Mouse (Mus musculus): ENCODE measurements around the gene Cbx3. TPM values are rescaled to one million over a fixed set of nuclear protein-coding genes. Genes with fewer than 3 reads are reported as not detected.

Gene Cbx3
- polyA plus RNA-seq, 1 experiment from 2014 or later: 380 TPM

- no peaks in the 10 kb centered on the region for H3K27me3 ChIP-seq
- no peaks in the 10 kb centered on the region for H3K36me3 ChIP-seq
- no peak overlapping the region for H3K9ac ChIP-seq
- no peaks in the 10 kb centered on the region for H3K9me3 ChIP-seq (replicated peaks)
- H3K4me1 ChIP-seq: no peaks in the 10 kb centered on the region
- no peak overlapping the region for H3K27ac ChIP-seq (replicated peaks)
- no peak overlapping the region for H3K4me3 ChIP-seq (replicated peaks)
- WGBS: 48% methylated on average over 1 of the region's 1 CpGs
- H3K4me2 ChIP-seq (replicated peaks): no peak overlapping the region
- no peak for ATAC-seq (ENCODE audit: insufficient number of reproducible peaks, low FRiP score, low TSS enrichment, low read depth)
These were observed 35.5 kb downstream of the Cbx3 start for GRCm38 (mm10) chr6:51505671-51506070.

DNA sequence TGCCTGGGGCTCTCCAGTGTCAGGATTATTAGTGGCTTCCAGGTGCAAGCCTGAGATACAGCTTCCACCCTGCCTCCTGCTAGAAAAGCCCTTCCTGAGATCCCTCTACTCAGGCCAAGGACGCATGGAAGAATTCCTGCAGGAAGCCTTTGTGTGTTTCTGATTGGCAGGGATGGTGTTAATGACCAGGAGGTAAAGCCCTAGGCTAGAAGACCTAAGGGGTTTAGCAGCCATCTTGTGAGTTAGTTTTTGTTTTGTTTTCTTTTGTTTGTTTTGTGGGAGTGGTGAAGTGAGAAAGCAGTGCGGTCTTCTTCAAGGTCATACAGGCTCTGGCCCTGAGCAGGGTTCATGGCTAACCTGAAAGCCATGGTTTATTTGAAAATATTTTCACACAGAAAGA is 37.4 kb downstream of the Cbx3 start:
- ATAC-seq (ENCODE audit: insufficient number of reproducible peaks, low FRiP score, low TSS enrichment, low read depth): no peak
- no peak overlapping the region for H3K4me2 ChIP-seq (replicated peaks)
- WGBS: 81% methylated on average over 2 of the region's 2 CpGs
- H3K27ac ChIP-seq (replicated peaks): no peak overlapping the region
- no peaks in the 10 kb centered on the region for H3K36me3 ChIP-seq
- no peaks in the 10 kb centered on the region for H3K9me3 ChIP-seq (replicated peaks)
- no peak overlapping the region for H3K9ac ChIP-seq
- no peaks in the 10 kb centered on the region for H3K27me3 ChIP-seq
- no peaks in the 10 kb centered on the region for H3K4me1 ChIP-seq
- H3K4me3 ChIP-seq (replicated peaks): no peak overlapping the region

GRCm38 (mm10) chr6:51508750-51509648 is 38.8 kb downstream of the Cbx3 start:
- no peaks in the 10 kb centered on the region for H3K36me3 ChIP-seq
- no peaks in the 10 kb centered on the region for H3K27me3 ChIP-seq
- no peak overlapping the region for H3K27ac ChIP-seq (replicated peaks)
- peak overlapping the region; percentile 33 for H3K4me3 ChIP-seq (replicated peaks)
- 0 out of 2 replicates have a peak, but pooled peaks have one; percentile 57 for ATAC-seq (ENCODE audit: insufficient number of reproducible peaks, low FRiP score, low TSS enrichment, low read depth)
- peak overlapping the region; percentile 40 for H3K4me2 ChIP-seq (replicated peaks)
- no peak overlapping the region for H3K9ac ChIP-seq
- H3K9me3 ChIP-seq (replicated peaks): no peaks in the 10 kb centered on the region
- H3K4me1 ChIP-seq: no peaks in the 10 kb centered on the region
- WGBS: 27% methylated on average over 18 of the region's 18 CpGs

DNA sequence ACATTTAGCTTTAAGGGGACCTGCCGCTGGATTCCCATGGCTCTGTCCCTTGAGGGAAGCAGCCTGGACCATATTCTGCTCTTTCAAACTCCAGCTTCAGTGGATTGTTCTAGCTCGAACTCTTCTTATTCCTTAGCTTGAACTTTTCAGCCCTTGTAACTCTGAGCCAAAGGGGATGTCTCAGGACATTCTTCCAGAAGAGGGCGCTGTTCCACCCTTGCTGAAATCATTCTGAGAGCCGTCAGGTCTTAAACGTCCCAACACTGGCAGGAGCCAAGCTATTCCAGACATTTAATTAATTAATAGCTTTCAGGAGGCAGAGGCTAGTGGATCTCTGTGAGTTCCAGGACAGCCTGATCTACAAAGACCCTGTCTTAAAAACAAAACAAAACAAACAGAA is 39.9 kb downstream of the Cbx3 start:
- Histone ChIP-seq H3K27me3 (no peaks in the 10 kb centered on the region), H3K27ac (replicated peaks) (no peak overlapping the region), H3K4me3 (replicated peaks) (no peak overlapping the region), H3K4me1 (no peaks in the 10 kb centered on the region), H3K4me2 (replicated peaks) (no peak overlapping the region), H3K9me3 (replicated peaks) (no peaks in the 10 kb centered on the region), H3K9ac (no peak overlapping the region), H3K36me3 (no peaks in the 10 kb centered on the region)
- 30% methylated on average over 5 of the region's 5 CpGs for WGBS
- ATAC-seq (ENCODE audit: insufficient number of reproducible peaks, low FRiP score, low TSS enrichment, low read depth): no peak

- no peaks in the 10 kb centered on the region for H3K27me3 ChIP-seq
- H3K36me3 ChIP-seq: no peaks in the 10 kb centered on the region
- no peak for ATAC-seq (ENCODE audit: insufficient number of reproducible peaks, low FRiP score, low TSS enrichment, low read depth)
- no peaks in the 10 kb centered on the region for H3K4me1 ChIP-seq
- H3K27ac ChIP-seq (replicated peaks): no peak overlapping the region
- H3K4me3 ChIP-seq (replicated peaks): no peak overlapping the region
- 59% methylated on average over 1 of the region's 1 CpGs for WGBS
- no peak overlapping the region for H3K4me2 ChIP-seq (replicated peaks)
- H3K9ac ChIP-seq: no peak overlapping the region
- no peaks in the 10 kb centered on the region for H3K9me3 ChIP-seq (replicated peaks)
These were observed 40.8 kb downstream of the Cbx3 start for GRCm38 (mm10) chr6:51510946-51511345.

DNA sequence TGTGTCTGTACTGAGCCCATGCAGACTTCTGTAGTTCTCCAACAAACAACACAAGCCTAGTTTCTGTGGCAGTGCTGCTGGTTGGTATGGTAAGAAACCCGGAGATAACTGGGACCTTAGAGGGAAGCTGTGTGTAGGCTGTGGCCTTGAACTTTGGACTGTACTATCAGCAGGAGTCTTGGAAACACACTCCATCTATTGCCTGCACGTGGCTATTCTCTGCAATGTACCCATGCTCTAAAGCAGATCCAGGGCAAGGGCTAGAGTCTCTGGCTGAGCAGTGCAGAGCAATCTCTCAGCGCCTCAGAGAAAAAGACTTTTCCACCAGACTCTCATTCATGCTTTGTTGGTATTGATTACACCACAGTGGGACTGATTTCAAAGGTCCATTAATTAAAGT is 43.6 kb downstream of the Cbx3 start:
- WGBS: 76% methylated on average over 3 of the region's 3 CpGs
- no peak for ATAC-seq (ENCODE audit: insufficient number of reproducible peaks, low FRiP score, low TSS enrichment, low read depth)
- H3K4me3 ChIP-seq (replicated peaks): no peak overlapping the region

DNA sequence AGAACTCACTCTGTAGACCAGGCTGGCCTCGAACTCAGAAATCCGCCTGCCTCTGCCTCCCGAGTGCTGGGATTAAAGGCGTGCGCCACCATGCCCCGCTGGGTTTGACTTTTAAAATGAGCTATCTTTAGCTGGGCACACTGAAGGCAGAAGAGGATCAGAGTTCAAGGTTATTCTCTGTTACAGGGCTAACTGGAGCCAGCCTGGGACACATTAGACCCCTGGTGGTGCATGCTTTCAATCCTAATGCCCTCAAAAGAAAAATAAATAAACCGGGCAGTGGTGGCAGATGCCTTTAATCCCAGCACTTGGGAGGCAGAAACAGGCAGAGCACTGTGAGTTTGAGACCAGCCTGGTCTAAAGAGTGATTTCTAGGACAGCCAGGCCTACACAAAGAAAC is 44.7 kb downstream of the Cbx3 start:
- no peak for ATAC-seq (ENCODE audit: insufficient number of reproducible peaks, low FRiP score, low TSS enrichment, low read depth)
- Histone ChIP-seq H3K27ac (replicated peaks) (no peak overlapping the region), H3K36me3 (no peaks in the 10 kb centered on the region), H3K27me3 (no peaks in the 10 kb centered on the region), H3K9me3 (replicated peaks) (peaks cover 6% of the 10 kb centered on the region; the same call in 1 of the 2 replicates), H3K4me1 (no peaks in the 10 kb centered on the region), H3K4me3 (replicated peaks) (no peak overlapping the region), H3K4me2 (replicated peaks) (no peak overlapping the region), H3K9ac (no peak overlapping the region)
- WGBS: 89% methylated on average over 7 of the region's 7 CpGs

More for the DNA sequence above, 43.6 kb downstream of the Cbx3 start:
- Histone ChIP-seq H3K27ac (replicated peaks) (no peak overlapping the region), H3K36me3 (no peaks in the 10 kb centered on the region), H3K4me1 (no peaks in the 10 kb centered on the region), H3K9ac (no peak overlapping the region), H3K4me2 (replicated peaks) (no peak overlapping the region), H3K9me3 (replicated peaks) (peaks cover 6% of the 10 kb centered on the region; the same call in 1 of the 2 replicates), H3K27me3 (no peaks in the 10 kb centered on the region)

DNA sequence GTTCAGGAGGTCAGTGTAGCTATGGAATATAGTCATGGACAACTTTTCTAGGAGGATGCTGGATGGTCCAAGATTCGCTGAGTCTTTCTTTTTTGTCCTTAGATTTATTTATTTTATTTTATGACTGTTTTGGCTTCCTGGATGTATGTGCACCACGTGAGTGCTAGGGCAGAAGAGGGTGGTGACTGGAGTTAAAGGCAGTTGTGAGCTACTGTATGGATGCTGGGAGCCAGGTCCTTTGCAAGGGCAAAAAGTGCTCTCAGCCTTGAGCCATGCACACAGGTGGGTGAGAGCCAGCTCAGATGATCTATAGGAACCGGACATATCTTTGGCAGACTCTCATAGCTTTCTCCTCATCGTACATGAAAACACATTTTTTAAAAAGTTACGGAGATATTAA is 53.1 kb downstream of the Cbx3 start:
- H3K27ac ChIP-seq (replicated peaks): no peak overlapping the region
- peak overlapping the region; percentile 83 for H3K4me2 ChIP-seq (replicated peaks)
- no peaks in the 10 kb centered on the region for H3K36me3 ChIP-seq
- H3K9me3 ChIP-seq (replicated peaks): no peaks in the 10 kb centered on the region
- peaks cover 7% of the 10 kb centered on the region; the same call in 1 of the 2 replicates for H3K4me1 ChIP-seq
- WGBS: 19% methylated on average over 5 of the region's 5 CpGs
- ATAC-seq (ENCODE audit: insufficient number of reproducible peaks, low FRiP score, low TSS enrichment, low read depth): no peak
- no peaks in the 10 kb centered on the region for H3K27me3 ChIP-seq
- H3K9ac ChIP-seq: no peak overlapping the region
- H3K4me3 ChIP-seq (replicated peaks): peak overlapping the region; percentile 66

GRCm38 (mm10) chr6:51523807-51524320 is 53.7 kb downstream of the Cbx3 start, which contains the start of gene Snx10:
Snx10 (plus strand) TSS chr6:51523901.
- no peaks in the 10 kb centered on the region for H3K36me3 ChIP-seq
- H3K4me1 ChIP-seq: peaks cover 7% of the 10 kb centered on the region; the same call in 1 of the 2 replicates
- H3K4me2 ChIP-seq (replicated peaks): peak within 1 kb of the TSS; percentile 83
- H3K27me3 ChIP-seq: no peaks in the 10 kb centered on the region
- peak within 1 kb of the TSS; percentile 54 for H3K9ac ChIP-seq
- H3K27ac ChIP-seq (replicated peaks): no peak within 1 kb of the TSS
- H3K9me3 ChIP-seq (replicated peaks): no peaks in the 10 kb centered on the region
- peak within 1 kb of the TSS; percentile 66 for H3K4me3 ChIP-seq (replicated peaks)
- WGBS: under 1% methylated on average over 47 of the region's 47 CpGs
- no peak for ATAC-seq (ENCODE audit: insufficient number of reproducible peaks, low FRiP score, low TSS enrichment, low read depth)

- whole genome bisulfite sequencing: 2% methylated on average over 21 of the region's 21 CpGs
- no peaks in the 10 kb centered on the region for H3K36me3 ChIP-seq
- no peaks in the 10 kb centered on the region for H3K27me3 ChIP-seq
- no peaks in the 10 kb centered on the region for H3K9me3 ChIP-seq (replicated peaks)
- peaks cover 7% of the 10 kb centered on the region; the same call in 1 of the 2 replicates for H3K4me1 ChIP-seq
- peak overlapping the region; percentile 54 for H3K9ac ChIP-seq
- no peak overlapping the region for H3K27ac ChIP-seq (replicated peaks)
- peak; percentile 54 for ATAC-seq (ENCODE audit: insufficient number of reproducible peaks, low FRiP score, low TSS enrichment, low read depth)
- peak overlapping the region; percentile 66 for H3K4me3 ChIP-seq (replicated peaks)
- H3K4me2 ChIP-seq (replicated peaks): peak overlapping the region; percentile 83
These were observed 54.3 kb downstream of the Cbx3 start for GRCm38 (mm10) chr6:51524321-51524931.

- peaks cover 7% of the 10 kb centered on the region; the same call in 1 of the 2 replicates for H3K4me1 ChIP-seq
- H3K9ac ChIP-seq: peak overlapping the region; percentile 5; the same call in 1 of the 2 replicates
- H3K27me3 ChIP-seq: no peaks in the 10 kb centered on the region
- no peak overlapping the region for H3K27ac ChIP-seq (replicated peaks)
- H3K4me2 ChIP-seq (replicated peaks): peak overlapping the region; percentile 83
- H3K36me3 ChIP-seq: no peaks in the 10 kb centered on the region
- 44% methylated on average over 5 of the region's 5 CpGs for WGBS
- peak overlapping the region; percentile 66 for H3K4me3 ChIP-seq (replicated peaks)
- H3K9me3 ChIP-seq (replicated peaks): no peaks in the 10 kb centered on the region
- ATAC-seq (ENCODE audit: insufficient number of reproducible peaks, low FRiP score, low TSS enrichment, low read depth): 0 out of 2 replicates have a peak, but pooled peaks have one; percentile 54
These were observed 54.8 kb downstream of the Cbx3 start for GRCm38 (mm10) chr6:51525001-51525400.
